Mouse (Mus musculus): ENCODE data around the gene Pou4f2. TPM values are rescaled to one million over a fixed set of nuclear protein-coding genes. Genes with fewer than 3 reads are reported as not detected.
A peak's percentile ranks its signal among the peaks of the same experiment; 100 is the strongest.

Gene Pou4f2
- total RNA-seq, 1 experiment, result 1.2 TPM

GRCm38 (mm10) chr8:78436661-78437060 lies 216 bp upstream of the Pou4f2 start:
- H3K9me3 ChIP-seq (ENCODE audit: control insufficient read depth, insufficient read depth, low read depth, low read length), result no peaks in the 10 kb centered on the region
- peak overlapping the region; percentile 57 to 76 for H3K4me3 ChIP-seq (ENCODE audit: insufficient read depth in 1 of 2, low read depth in 1 of 2, low read length in 2 of 2, poor library complexity in 1 of 2, severe bottlenecking in 1 of 2)
- no peak for DNase-seq (ENCODE audit: low read depth, low spot score)
- TF ChIP-seq CHD2 (IDR thresholded peaks at IDR 0.05; ENCODE audit: low read depth, low read length) (no peak), MAFK (IDR thresholded peaks at IDR 0.05; ENCODE audit: insufficient read depth, low read depth, low read length) (no peak), ZNF384 (IDR thresholded peaks at IDR 0.05; ENCODE audit: low read depth, low read length) (no peak), HCFC1 (IDR thresholded peaks at IDR 0.05; ENCODE audit: borderline replicate concordance, insufficient read depth, low read length) (no peak), ZC3H11A (IDR thresholded peaks at IDR 0.05; ENCODE audit: borderline replicate concordance, low read depth, low read length) (no peak)
- in situ Hi-C loops (cut with MboI; ENCODE audit: low sequenced_read_pairs in 2 of 2, unreplicated experiment in 2 of 2), result no loop called here
- no peak overlapping the region for H3K27ac ChIP-seq (ENCODE audit: insufficient read depth, low read depth, low read length, poor library complexity, severe bottlenecking)
- 0 out of 2 replicates have a peak overlapping the region, but pooled peaks have one; percentile 28 for H3K9ac ChIP-seq (ENCODE audit: insufficient read depth, low read depth, low read length, poor library complexity, severe bottlenecking)
- H3K36me3 ChIP-seq (ENCODE audit: control insufficient read depth, insufficient read depth, low read length, poor library complexity, severe bottlenecking), result no peaks in the 10 kb centered on the region
- peaks cover 2 to 11% of the 10 kb centered on the region in 2 experiments; a peak in 2 of 4 replicates for H3K4me1 ChIP-seq (ENCODE audit: control insufficient read depth in 2 of 2, insufficient read depth in 2 of 2, low read length in 2 of 2, poor library complexity in 1 of 2)

GRCm38 (mm10) chr8:78435624-78435960 lies 853 bp downstream of the Pou4f2 start:
- Histone ChIP-seq H3K36me3 (ENCODE audit: control insufficient read depth, insufficient read depth, low read length, poor library complexity, severe bottlenecking) (no peaks in the 10 kb centered on the region), H3K9me3 (ENCODE audit: control insufficient read depth, insufficient read depth, low read depth, low read length) (no peaks in the 10 kb centered on the region), H3K4me1 (ENCODE audit: control insufficient read depth in 2 of 2, insufficient read depth in 2 of 2, low read length in 2 of 2, poor library complexity in 1 of 2) (peaks cover 2 to 11% of the 10 kb centered on the region in 2 experiments; a peak in 2 of 4 replicates), H3K4me3 (ENCODE audit: insufficient read depth in 1 of 2, low read depth in 1 of 2, low read length in 2 of 2, poor library complexity in 1 of 2, severe bottlenecking in 1 of 2) (peak overlapping the region; percentile 57 to 76), H3K9ac (ENCODE audit: insufficient read depth, low read depth, low read length, poor library complexity, severe bottlenecking) (no peak overlapping the region), H3K27ac (ENCODE audit: insufficient read depth, low read depth, low read length, poor library complexity, severe bottlenecking) (no peak overlapping the region)
- no peak for TF ChIP-seq ZNF384 (IDR thresholded peaks at IDR 0.05; ENCODE audit: low read depth, low read length)
- no peak for TF ChIP-seq ZC3H11A (IDR thresholded peaks at IDR 0.05; ENCODE audit: borderline replicate concordance, low read depth, low read length)
- TF ChIP-seq HCFC1 (IDR thresholded peaks at IDR 0.05; ENCODE audit: borderline replicate concordance, insufficient read depth, low read length), result no peak
- in situ Hi-C loops (cut with MboI; ENCODE audit: low sequenced_read_pairs in 2 of 2, unreplicated experiment in 2 of 2), result no loop called here
- no peak for DNase-seq (ENCODE audit: low read depth, low spot score)

GRCm38 (mm10) chr8:78434823-78435623 lies 1.4 kb downstream of the Pou4f2 start:
- Histone ChIP-seq H3K27ac (ENCODE audit: insufficient read depth, low read depth, low read length, poor library complexity, severe bottlenecking) (no peak overlapping the region), H3K4me1 (ENCODE audit: control insufficient read depth in 2 of 2, insufficient read depth in 2 of 2, low read length in 2 of 2, poor library complexity in 1 of 2) (peaks cover 2 to 11% of the 10 kb centered on the region in 2 experiments; a peak in 2 of 4 replicates), H3K36me3 (ENCODE audit: control insufficient read depth, insufficient read depth, low read length, poor library complexity, severe bottlenecking) (no peaks in the 10 kb centered on the region), H3K4me3 (ENCODE audit: insufficient read depth in 1 of 2, low read depth in 1 of 2, low read length in 2 of 2, poor library complexity in 1 of 2, severe bottlenecking in 1 of 2) (peak overlapping the region; percentile 57 to 76), H3K9me3 (ENCODE audit: control insufficient read depth, insufficient read depth, low read depth, low read length) (no peaks in the 10 kb centered on the region), H3K9ac (ENCODE audit: insufficient read depth, low read depth, low read length, poor library complexity, severe bottlenecking) (no peak overlapping the region)
- in situ Hi-C loops (cut with MboI; ENCODE audit: low sequenced_read_pairs in 2 of 2, unreplicated experiment in 2 of 2), result no loop called here
- DNase-seq (ENCODE audit: low read depth, low spot score), result no peak
- TF ChIP-seq HCFC1 (IDR thresholded peaks at IDR 0.05; ENCODE audit: borderline replicate concordance, insufficient read depth, low read length), result no peak

GRCm38 (mm10) chr8:78434340-78434739 lies 2.1 kb downstream of the Pou4f2 start:
- TF ChIP-seq MAFK (IDR thresholded peaks at IDR 0.05; ENCODE audit: insufficient read depth, low read depth, low read length) (no peak), CHD2 (IDR thresholded peaks at IDR 0.05; ENCODE audit: low read depth, low read length) (no peak), ZC3H11A (IDR thresholded peaks at IDR 0.05; ENCODE audit: borderline replicate concordance, low read depth, low read length) (no peak), HCFC1 (IDR thresholded peaks at IDR 0.05; ENCODE audit: borderline replicate concordance, insufficient read depth, low read length) (no peak), ZNF384 (IDR thresholded peaks at IDR 0.05; ENCODE audit: low read depth, low read length) (no peak)
- Histone ChIP-seq H3K36me3 (ENCODE audit: control insufficient read depth, insufficient read depth, low read length, poor library complexity, severe bottlenecking) (no peaks in the 10 kb centered on the region), H3K9me3 (ENCODE audit: control insufficient read depth, insufficient read depth, low read depth, low read length) (no peaks in the 10 kb centered on the region), H3K4me3 (ENCODE audit: insufficient read depth in 1 of 2, low read depth in 1 of 2, low read length in 2 of 2, poor library complexity in 1 of 2, severe bottlenecking in 1 of 2) (peak overlapping the region; percentile 57 to 76), H3K4me1 (ENCODE audit: control insufficient read depth in 2 of 2, insufficient read depth in 2 of 2, low read length in 2 of 2, poor library complexity in 1 of 2) (peaks cover 2 to 11% of the 10 kb centered on the region in 2 experiments; a peak in 2 of 4 replicates), H3K27ac (ENCODE audit: insufficient read depth, low read depth, low read length, poor library complexity, severe bottlenecking) (no peak overlapping the region), H3K9ac (ENCODE audit: insufficient read depth, low read depth, low read length, poor library complexity, severe bottlenecking) (no peak overlapping the region)
- DNase-seq (ENCODE audit: low read depth, low spot score), result no peak
- in situ Hi-C loops (cut with MboI; ENCODE audit: low sequenced_read_pairs in 2 of 2, unreplicated experiment in 2 of 2), result no loop called here

All from ES-E14 (cell line).